Mouse (Mus musculus) heart, adult 8-10 months (tissue): Measurements from ENCODE around the gene Cyp2c65. TPM values are rescaled to one million over a fixed set of nuclear protein-coding genes. Genes with fewer than 3 reads are reported as not detected.
"Not testable (repeated sequence)": the region's sequence is repeated elsewhere in the genome, so short reads cannot be mapped to it uniquely, and the experiment has no call there.

Source experiments
- DNase-seq: peaks from one replicate; pipeline ENCODE4 v3.0.0; 2022; ENCODE audit warnings: low spot score
- total RNA-seq, 4 experiments: library from RNA; stranded (reverse); gene quantifications; 2 replicates each; pipeline ENCODE4 v1.2.4; 2022

Gene Cyp2c65
- not detected for total RNA-seq

- no peak for DNase-seq
Measured at GRCm38 (mm10) chr19:39060719-39061118, at the start of gene Cyp2c65. TSS of gene Cyp2c65 (plus strand) at chr19:39061015.

- no peak for DNase-seq
Measured at GRCm38 (mm10) chr19:39057928-39058327, 2.9 kb upstream of the Cyp2c65 start.

- not testable (repeated sequence) for DNase-seq
Measured at GRCm38 (mm10) chr19:39098779-39099178, 38.0 kb downstream of the Cyp2c65 start.

- DNase-seq: no peak
Measured at GRCm38 (mm10) chr19:39113644-39114043, 52.8 kb downstream of the Cyp2c65 start, which contains the start of gene Cyp2c66. TSS of gene Cyp2c66 (plus strand) at chr19:39113898.

Other genes starting within 250 kb of the Cyp2c65 start
- 1 to 10 TPM; 6.6 to 6.9 (median 6.7) TPM for gene Noc3l, start 241.8 kb upstream of the Cyp2c65 start, total RNA-seq
- gene Tbc1d12, start 224.4 kb upstream of the Cyp2c65 start, total RNA-seq: 1 to 10 TPM; 5.5 to 6.7 (median 6.3) TPM
- gene Hells, start 130.1 kb upstream of the Cyp2c65 start, total RNA-seq: under 1 TPM; 0.37 to 0.92 (median 0.75) TPM
- not detected for gene Cyp2c55, start 54.0 kb upstream of the Cyp2c65 start, total RNA-seq
- not detected for gene Cyp2c66, start 52.9 kb downstream of the Cyp2c65 start, total RNA-seq
- gene Cyp2c29, start 208.4 kb downstream of the Cyp2c65 start, total RNA-seq: not detected